Mouse (Mus musculus): ENCODE measurements around the gene Lcn9. TPM values are rescaled to one million over a fixed set of nuclear protein-coding genes. Genes with fewer than 3 reads are reported as not detected.
"Not testable (repeated sequence)": the region's sequence is repeated elsewhere in the genome, so short reads cannot be mapped to it uniquely, and the experiment has no call there.

Gene Lcn9
- polyA plus RNA-seq, 1 experiment from 2014 or later = not detected

DNA sequence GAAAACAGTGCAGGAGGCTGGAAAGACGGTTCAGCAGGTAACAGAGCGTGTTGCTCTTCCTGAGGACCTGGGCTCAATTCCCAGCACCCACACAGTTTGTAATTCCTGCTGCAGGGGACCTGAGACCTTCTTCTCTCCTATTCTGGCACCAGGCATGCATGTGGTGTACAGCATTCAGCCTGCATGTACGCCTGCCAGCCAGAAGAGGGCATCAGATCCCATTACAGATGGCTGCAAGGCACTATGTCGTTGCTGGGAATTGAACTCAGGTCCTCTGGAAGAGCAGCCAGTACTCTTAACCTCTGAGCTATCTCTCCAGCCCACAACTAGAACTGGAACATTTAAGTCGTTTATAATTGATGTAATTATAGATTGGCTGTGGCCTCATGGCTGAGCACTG is 9.6 kb upstream of the Lcn9 start:
- 83% methylated on average over 5 of the region's 5 CpGs for WGBS
- DNase-seq (ENCODE audit: low spot score) (no peak), ATAC-seq (no peak)
- no peak overlapping the region for H3K9ac ChIP-seq (replicated peaks; ENCODE audit: low read depth)
- H3K4me2 ChIP-seq (replicated peaks; ENCODE audit: low read depth, low read length) = no peak overlapping the region
- no peak overlapping the region for H3K27ac ChIP-seq (ENCODE audit: low read length)
- H3K27me3 ChIP-seq (replicated peaks; ENCODE audit: insufficient read depth, low read length) = no peaks in the 10 kb centered on the region
- H3K9me3 ChIP-seq (ENCODE audit: low read length) = no peaks in the 10 kb centered on the region
- H3K4me1 ChIP-seq (ENCODE audit: insufficient read depth, low read depth, low read length) = no peaks in the 10 kb centered on the region
- no peak for TF ChIP-seq CTCF (IDR thresholded peaks at IDR 0.05)
- no peak for TF ChIP-seq EP300 (IDR thresholded peaks at IDR 0.05)
- H3K4me3 ChIP-seq (ENCODE audit: low read depth, low read length) = no peak overlapping the region
- no peaks in the 10 kb centered on the region for H3K36me3 ChIP-seq (ENCODE audit: insufficient read depth, low read length)

DNA sequence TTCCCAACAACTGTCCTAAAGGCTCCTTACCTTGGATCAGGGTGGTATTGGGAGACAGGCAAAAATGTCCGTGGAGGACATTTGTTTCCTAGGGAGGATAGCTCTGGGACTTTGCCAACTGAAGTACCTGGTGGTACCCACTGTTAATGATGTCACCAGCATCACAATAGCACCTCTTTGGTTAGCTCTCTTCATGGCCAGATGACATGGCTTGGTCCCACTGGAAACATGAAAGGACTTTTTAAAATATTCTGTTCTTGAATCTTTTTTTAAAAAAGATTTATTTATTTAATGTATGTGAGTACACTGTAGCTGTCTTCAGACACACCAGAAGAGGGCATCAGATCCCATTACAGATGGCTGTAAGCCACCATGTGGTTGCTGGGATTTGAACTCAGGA is 7.2 kb upstream of the Lcn9 start, which contains the start of gene Glt6d1:
Gene Glt6d1 (minus strand): TSS at position 101 of the 400 bp plus-strand sequence.
- not testable (repeated sequence) for ATAC-seq; H3K36me3 ChIP-seq (ENCODE audit: insufficient read depth, low read length); H3K27ac ChIP-seq (ENCODE audit: low read length); H3K9ac ChIP-seq (replicated peaks; ENCODE audit: low read depth); DNase-seq (ENCODE audit: low spot score); H3K27me3 ChIP-seq (replicated peaks; ENCODE audit: insufficient read depth, low read length); H3K4me1 ChIP-seq (ENCODE audit: insufficient read depth, low read depth, low read length); H3K4me2 ChIP-seq (replicated peaks; ENCODE audit: low read depth, low read length); H3K4me3 ChIP-seq (ENCODE audit: low read depth, low read length); H3K9me3 ChIP-seq (ENCODE audit: low read length)
- 66% methylated on average over 1 of the region's 1 CpGs for WGBS

GRCm38 (mm10) chr2:25824751-25825150 is 1.8 kb downstream of the Lcn9 start:
- Histone ChIP-seq H3K4me2 (replicated peaks; ENCODE audit: low read depth, low read length) (no peak overlapping the region), H3K27me3 (replicated peaks; ENCODE audit: insufficient read depth, low read length) (no peaks in the 10 kb centered on the region), H3K4me1 (ENCODE audit: insufficient read depth, low read depth, low read length) (no peaks in the 10 kb centered on the region), H3K4me3 (ENCODE audit: low read depth, low read length) (no peak overlapping the region), H3K9ac (replicated peaks; ENCODE audit: low read depth) (no peak overlapping the region), H3K27ac (ENCODE audit: low read length) (no peak overlapping the region), H3K9me3 (ENCODE audit: low read length) (no peaks in the 10 kb centered on the region), H3K36me3 (ENCODE audit: insufficient read depth, low read length) (no peaks in the 10 kb centered on the region)
- DNase-seq (ENCODE audit: low spot score) = no peak
- WGBS = 79% methylated on average over 3 of the region's 3 CpGs
- TF ChIP-seq EP300 (IDR thresholded peaks at IDR 0.05) = no peak
- TF ChIP-seq CTCF (IDR thresholded peaks at IDR 0.05) = no peak
- no peak for ATAC-seq

DNA sequence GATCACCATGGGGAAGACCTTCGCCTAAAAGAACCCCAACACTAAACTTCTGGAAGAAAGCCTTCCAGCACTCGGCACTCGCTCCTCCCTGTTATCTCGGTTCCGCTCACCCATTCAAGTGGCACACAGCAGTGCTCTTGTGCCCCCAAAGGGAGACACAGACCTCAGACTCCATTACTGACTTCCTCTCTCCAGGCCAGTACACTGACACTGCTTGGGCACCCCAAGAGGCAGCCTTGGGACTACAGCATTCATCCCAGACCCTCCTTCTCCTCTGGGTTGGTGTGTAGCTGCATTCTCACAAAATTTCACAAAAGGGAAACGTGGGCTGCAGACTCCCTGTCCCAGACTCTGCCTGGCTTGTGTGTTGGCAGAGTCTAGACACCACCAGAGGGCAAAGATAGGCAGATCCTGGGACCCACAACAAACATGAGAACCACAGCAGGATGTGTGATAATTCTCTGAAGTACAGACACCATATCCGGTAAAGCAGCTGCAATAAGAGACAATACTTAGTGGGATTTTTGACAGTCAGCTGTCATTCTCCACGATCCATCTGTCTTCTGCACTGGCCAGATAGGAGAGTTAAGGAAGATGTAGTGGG is 5.5 kb downstream of the Lcn9 start:
- no peaks in the 10 kb centered on the region for H3K36me3 ChIP-seq (ENCODE audit: insufficient read depth, low read length)
- ATAC-seq = no peak
- no peaks in the 10 kb centered on the region for H3K9me3 ChIP-seq (ENCODE audit: low read length)
- no peak overlapping the region for H3K27ac ChIP-seq (ENCODE audit: low read length)
- H3K4me3 ChIP-seq (ENCODE audit: low read depth, low read length) = no peak overlapping the region
- 65% methylated on average over 8 of the region's 8 CpGs for WGBS
- no peaks in the 10 kb centered on the region for H3K4me1 ChIP-seq (ENCODE audit: insufficient read depth, low read depth, low read length)
- no peak overlapping the region for H3K9ac ChIP-seq (replicated peaks; ENCODE audit: low read depth)
- no peak for DNase-seq (ENCODE audit: low spot score)
- H3K4me2 ChIP-seq (replicated peaks; ENCODE audit: low read depth, low read length) = no peak overlapping the region
- TF ChIP-seq EP300 (IDR thresholded peaks at IDR 0.05) (no peak), CTCF (IDR thresholded peaks at IDR 0.05) (no peak)
- no peaks in the 10 kb centered on the region for H3K27me3 ChIP-seq (replicated peaks; ENCODE audit: insufficient read depth, low read length)

DNA sequence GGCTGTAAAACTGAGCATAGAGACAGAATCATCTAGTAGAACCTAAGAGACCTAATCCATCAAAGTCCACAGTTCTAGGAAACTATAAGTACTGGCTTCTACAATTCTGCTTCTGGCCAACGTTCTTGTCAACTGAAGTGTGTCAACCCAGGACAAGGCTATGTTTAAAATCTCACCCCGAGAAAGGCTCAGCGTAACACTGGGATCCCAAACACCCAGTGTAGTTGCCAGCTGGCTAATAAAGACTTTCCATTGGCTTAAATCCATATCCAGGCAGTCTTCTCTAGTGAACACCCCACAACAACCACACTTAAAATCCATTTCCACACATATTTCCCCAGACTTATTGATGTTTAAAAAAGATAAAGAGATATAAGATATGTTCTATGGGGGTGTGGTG is 7.8 kb downstream of the Lcn9 start:
- no peak overlapping the region for H3K9ac ChIP-seq (replicated peaks; ENCODE audit: low read depth)
- 65% methylated on average over 3 of the region's 3 CpGs for WGBS
- H3K27me3 ChIP-seq (replicated peaks; ENCODE audit: insufficient read depth, low read length) = no peaks in the 10 kb centered on the region
- H3K4me2 ChIP-seq (replicated peaks; ENCODE audit: low read depth, low read length) = no peak overlapping the region
- TF ChIP-seq CTCF (IDR thresholded peaks at IDR 0.05) (no peak), EP300 (IDR thresholded peaks at IDR 0.05) (peak; percentile 17; the same call in 1 of the 2 replicates)
- ATAC-seq (peak; percentile 40), DNase-seq (ENCODE audit: low spot score) (peak; percentile 59)
- no peaks in the 10 kb centered on the region for H3K36me3 ChIP-seq (ENCODE audit: insufficient read depth, low read length)
- no peak overlapping the region for H3K4me3 ChIP-seq (ENCODE audit: low read depth, low read length)
- no peaks in the 10 kb centered on the region for H3K9me3 ChIP-seq (ENCODE audit: low read length)
- no peak overlapping the region for H3K27ac ChIP-seq (ENCODE audit: low read length)
- H3K4me1 ChIP-seq (ENCODE audit: insufficient read depth, low read depth, low read length) = no peaks in the 10 kb centered on the region

DNA sequence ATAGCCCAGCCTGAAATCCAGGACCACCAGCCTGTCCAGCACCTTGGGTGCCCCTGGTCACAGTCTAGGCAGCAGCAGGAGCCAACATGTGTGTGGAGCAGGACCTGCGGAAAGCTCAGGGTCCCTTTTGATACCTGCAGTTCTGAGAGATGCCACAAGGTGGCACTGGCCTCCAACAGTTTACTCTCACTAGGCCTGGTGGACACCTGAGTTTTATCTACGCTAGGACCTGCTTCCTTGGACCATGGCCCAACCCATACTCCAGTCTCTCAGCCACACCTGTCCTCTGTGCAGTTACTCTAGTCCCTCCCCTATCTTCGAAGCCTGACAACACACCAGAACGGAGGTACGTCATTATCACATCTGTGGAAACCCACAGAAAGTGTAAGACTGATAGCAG is 13.3 kb downstream of the Lcn9 start:
- no peak overlapping the region for H3K4me2 ChIP-seq (replicated peaks; ENCODE audit: low read depth, low read length)
- H3K4me3 ChIP-seq (ENCODE audit: low read depth, low read length) = no peak overlapping the region
- peak; percentile 73 for ATAC-seq
- H3K27ac ChIP-seq (ENCODE audit: low read length) = no peak overlapping the region
- no peaks in the 10 kb centered on the region for H3K36me3 ChIP-seq (ENCODE audit: insufficient read depth, low read length)
- peak; percentile 74 for DNase-seq (ENCODE audit: low spot score)
- no peaks in the 10 kb centered on the region for H3K9me3 ChIP-seq (ENCODE audit: low read length)
- no peak for TF ChIP-seq EP300 (IDR thresholded peaks at IDR 0.05)
- peak; percentile 92 for TF ChIP-seq CTCF (IDR thresholded peaks at IDR 0.05)
- H3K4me1 ChIP-seq (ENCODE audit: insufficient read depth, low read depth, low read length) = no peaks in the 10 kb centered on the region
- H3K9ac ChIP-seq (replicated peaks; ENCODE audit: low read depth) = no peak overlapping the region
- H3K27me3 ChIP-seq (replicated peaks; ENCODE audit: insufficient read depth, low read length) = no peaks in the 10 kb centered on the region
- 34% methylated on average over 5 of the region's 5 CpGs for WGBS

DNA sequence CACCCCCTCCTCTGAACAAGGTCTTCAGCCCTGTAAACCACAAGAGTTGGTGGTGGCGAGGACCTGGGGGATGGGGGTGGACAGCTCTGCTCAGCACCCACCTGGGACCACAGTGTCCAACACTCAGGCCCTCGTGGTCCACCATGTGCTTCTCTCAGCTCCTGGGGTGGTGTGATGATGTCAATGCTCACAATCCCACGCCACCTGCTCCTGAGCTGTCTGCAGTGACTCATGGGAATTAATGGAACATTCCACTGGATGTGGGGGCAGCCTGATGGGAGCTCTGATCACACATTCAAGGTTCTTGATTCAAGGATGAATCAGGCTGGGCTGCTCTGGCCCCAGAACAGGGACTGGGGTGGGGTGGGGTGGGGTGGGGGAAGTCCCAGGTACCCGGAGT is 19.2 kb downstream of the Lcn9 start:
- DNase-seq (ENCODE audit: low spot score) (no peak), ATAC-seq (no peak)
- Histone ChIP-seq H3K4me1 (ENCODE audit: insufficient read depth, low read depth, low read length) (no peaks in the 10 kb centered on the region), H3K27me3 (replicated peaks; ENCODE audit: insufficient read depth, low read length) (no peaks in the 10 kb centered on the region), H3K27ac (ENCODE audit: low read length) (no peak overlapping the region), H3K36me3 (ENCODE audit: insufficient read depth, low read length) (no peaks in the 10 kb centered on the region), H3K4me3 (ENCODE audit: low read depth, low read length) (no peak overlapping the region), H3K9ac (replicated peaks; ENCODE audit: low read depth) (no peak overlapping the region), H3K9me3 (ENCODE audit: low read length) (no peaks in the 10 kb centered on the region), H3K4me2 (replicated peaks; ENCODE audit: low read depth, low read length) (no peak overlapping the region)
- 38% methylated on average over 4 of the region's 4 CpGs for WGBS
- TF ChIP-seq CTCF (IDR thresholded peaks at IDR 0.05) (no peak), EP300 (IDR thresholded peaks at IDR 0.05) (no peak)

Data from lung, postnatal 0 days (tissue).